Mouse (Mus musculus): ENCODE measurements at regions not wholly inside any gene's neighbourhood (a gene's known extent, or its start where the extent isn't known, plus 50 kb on each side); places are given as distances from the start of the nearest gene placed in this dataset.
A peak's percentile ranks its signal among the peaks of the same experiment; 100 is the strongest.

GRCm38 (mm10) chr3:37919450-37920156, 195.3 kb upstream of the Gm5148 start:
- no peak overlapping the region for H3K4me2 ChIP-seq
- no peaks in the 10 kb centered on the region for H3K9me3 ChIP-seq
- no peak for ATAC-seq (ENCODE audit: borderline replicate concordance, extremely low read depth, low FRiP score, low TSS enrichment)
- no peaks in the 10 kb centered on the region for H3K36me3 ChIP-seq
- H3K4me3 ChIP-seq: no peak overlapping the region
- H3K4me1 ChIP-seq: peaks cover 19% of the 10 kb centered on the region
- H3K27ac ChIP-seq: 0 out of 2 replicates have a peak overlapping the region, but pooled peaks have one; percentile 8
- WGBS: 60% methylated on average over 4 of the region's 4 CpGs
- no peak overlapping the region for H3K9ac ChIP-seq
- no peaks in the 10 kb centered on the region for H3K27me3 ChIP-seq

GRCm38 (mm10) chr3:37916786-37917479, 192.6 kb upstream of the Gm5148 start:
- ATAC-seq (ENCODE audit: borderline replicate concordance, extremely low read depth, low FRiP score, low TSS enrichment): no peak
- H3K27me3 ChIP-seq: no peaks in the 10 kb centered on the region
- H3K9me3 ChIP-seq: no peaks in the 10 kb centered on the region
- H3K4me3 ChIP-seq: no peak overlapping the region
- H3K9ac ChIP-seq: no peak overlapping the region
- peak overlapping the region; percentile 57; the same call in 1 of the 2 replicates for H3K27ac ChIP-seq
- WGBS: 20% methylated on average over 14 of the region's 14 CpGs
- no peaks in the 10 kb centered on the region for H3K36me3 ChIP-seq
- peaks cover 19% of the 10 kb centered on the region for H3K4me1 ChIP-seq
- no peak overlapping the region for H3K4me2 ChIP-seq

DNA sequence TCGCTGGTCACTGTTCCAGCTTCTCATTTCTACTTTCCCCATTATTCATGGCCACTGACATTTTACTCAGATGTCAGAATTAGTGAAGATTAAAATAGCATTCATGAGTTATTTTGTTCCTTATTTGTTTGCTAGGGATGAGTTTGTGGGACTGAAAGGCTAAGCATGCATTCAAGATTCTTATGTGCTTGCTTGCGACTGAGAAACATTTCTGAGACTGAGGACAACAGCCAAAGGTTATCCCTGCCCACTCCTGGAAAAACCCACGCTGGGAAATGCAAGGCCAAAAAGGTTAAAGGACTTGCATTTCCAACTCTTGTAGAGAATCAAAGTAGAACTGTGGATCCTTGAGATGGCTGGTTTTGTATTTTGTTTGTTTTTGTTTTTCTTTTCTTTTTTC, 192.0 kb upstream of the Gm5148 start:
- H3K4me2 ChIP-seq: no peak overlapping the region
- H3K9me3 ChIP-seq: no peaks in the 10 kb centered on the region
- H3K36me3 ChIP-seq: no peaks in the 10 kb centered on the region
- peaks cover 19% of the 10 kb centered on the region for H3K4me1 ChIP-seq
- no peaks in the 10 kb centered on the region for H3K27me3 ChIP-seq
- 49% methylated on average over 3 of the region's 3 CpGs for WGBS
- H3K9ac ChIP-seq: no peak overlapping the region
- H3K4me3 ChIP-seq: no peak overlapping the region
- no peak overlapping the region for H3K27ac ChIP-seq
- no peak for ATAC-seq (ENCODE audit: borderline replicate concordance, extremely low read depth, low FRiP score, low TSS enrichment)

DNA sequence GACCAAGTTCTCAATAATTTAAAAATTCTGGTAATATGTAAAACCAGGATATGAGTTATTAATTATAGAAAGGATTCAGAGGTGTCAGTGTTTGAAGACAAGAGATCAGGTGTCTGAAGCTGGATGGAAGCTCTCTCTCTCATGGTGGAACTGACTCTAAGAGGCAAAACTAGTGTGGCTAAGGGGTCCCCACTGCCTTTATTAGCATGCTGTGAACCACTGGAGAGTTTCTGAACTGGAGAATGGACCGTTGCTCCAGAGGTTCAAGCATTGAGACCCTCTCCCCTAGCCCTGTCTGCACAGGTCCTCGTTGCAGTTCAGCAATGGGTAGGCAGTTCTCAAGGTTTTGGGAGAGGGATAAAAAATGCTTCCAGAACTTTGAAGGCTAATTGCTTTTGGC, 191.4 kb upstream of the Gm5148 start:
- Histone ChIP-seq H3K4me2 (no peak overlapping the region), H3K4me3 (no peak overlapping the region), H3K9ac (no peak overlapping the region), H3K27ac (0 out of 2 replicates have a peak overlapping the region, but pooled peaks have one; percentile 12), H3K36me3 (no peaks in the 10 kb centered on the region), H3K9me3 (no peaks in the 10 kb centered on the region), H3K27me3 (no peaks in the 10 kb centered on the region), H3K4me1 (peaks cover 19% of the 10 kb centered on the region)
- no peak for ATAC-seq (ENCODE audit: borderline replicate concordance, extremely low read depth, low FRiP score, low TSS enrichment)
- WGBS: 38% methylated on average over 2 of the region's 2 CpGs

GRCm38 (mm10) chr3:37914136-37914535, 189.8 kb upstream of the Gm5148 start:
- Histone ChIP-seq H3K9me3 (no peaks in the 10 kb centered on the region), H3K27me3 (no peaks in the 10 kb centered on the region), H3K36me3 (no peaks in the 10 kb centered on the region), H3K4me3 (no peak overlapping the region), H3K9ac (no peak overlapping the region), H3K27ac (no peak overlapping the region), H3K4me1 (peaks cover 19% of the 10 kb centered on the region), H3K4me2 (no peak overlapping the region)
- 91% methylated on average over 2 of the region's 2 CpGs for WGBS
- ATAC-seq (ENCODE audit: borderline replicate concordance, extremely low read depth, low FRiP score, low TSS enrichment): no peak

DNA sequence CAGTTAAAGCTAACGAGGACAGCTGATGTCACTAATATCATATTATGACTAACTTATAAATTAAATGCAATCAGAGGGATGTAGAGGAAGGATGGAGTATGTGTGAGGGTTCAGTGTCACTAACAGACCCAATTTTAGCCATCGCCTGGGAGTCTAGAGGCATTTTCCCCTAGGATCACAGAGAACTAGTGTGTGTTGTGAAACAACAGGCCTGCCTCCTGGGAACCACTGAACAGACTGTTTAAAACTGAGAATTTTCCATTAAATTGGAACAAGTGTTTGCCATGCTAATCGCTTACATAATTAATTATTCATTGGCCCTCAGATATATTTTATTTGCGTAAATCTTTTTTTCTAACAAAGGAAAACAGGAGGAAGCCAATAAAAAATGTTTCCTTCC, 185.5 kb upstream of the Gm5148 start:
- H3K27me3 ChIP-seq: no peaks in the 10 kb centered on the region
- H3K9ac ChIP-seq: no peak overlapping the region
- no peaks in the 10 kb centered on the region for H3K9me3 ChIP-seq
- no peaks in the 10 kb centered on the region for H3K36me3 ChIP-seq
- H3K27ac ChIP-seq: no peak overlapping the region
- 91% methylated on average over 4 of the region's 4 CpGs for WGBS
- H3K4me1 ChIP-seq: peaks cover 27% of the 10 kb centered on the region
- no peak for ATAC-seq (ENCODE audit: borderline replicate concordance, extremely low read depth, low FRiP score, low TSS enrichment)
- no peak overlapping the region for H3K4me2 ChIP-seq
- no peak overlapping the region for H3K4me3 ChIP-seq

DNA sequence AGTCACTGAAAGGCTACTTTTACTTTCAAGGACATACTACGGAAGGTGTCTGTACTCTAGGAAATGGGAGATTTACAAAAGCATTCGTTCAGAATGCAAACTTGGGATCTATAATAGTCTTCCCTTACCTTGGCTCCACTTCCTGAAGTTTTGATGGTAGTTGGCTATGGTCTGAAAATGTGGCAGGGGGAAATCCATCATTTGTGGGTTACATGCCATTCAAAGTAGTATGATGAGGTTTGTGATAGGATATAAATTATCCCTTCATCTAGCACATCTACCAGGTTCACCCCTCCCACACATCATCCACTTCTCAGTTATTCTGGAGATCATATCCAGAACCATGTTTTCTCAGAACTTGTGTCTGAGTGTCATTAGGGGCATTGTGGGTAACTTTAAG, 184.7 kb upstream of the Gm5148 start:
- Histone ChIP-seq H3K27ac (no peak overlapping the region), H3K36me3 (no peaks in the 10 kb centered on the region), H3K4me2 (no peak overlapping the region), H3K27me3 (no peaks in the 10 kb centered on the region), H3K4me1 (peaks cover 27% of the 10 kb centered on the region), H3K4me3 (no peak overlapping the region), H3K9ac (no peak overlapping the region), H3K9me3 (no peaks in the 10 kb centered on the region)
- ATAC-seq (ENCODE audit: borderline replicate concordance, extremely low read depth, low FRiP score, low TSS enrichment): no peak
- 78% methylated on average over 2 of the region's 2 CpGs for WGBS

GRCm38 (mm10) chr3:37908456-37908855, 184.2 kb upstream of the Gm5148 start:
- Histone ChIP-seq H3K9me3 (no peaks in the 10 kb centered on the region), H3K9ac (no peak overlapping the region), H3K36me3 (no peaks in the 10 kb centered on the region), H3K4me3 (no peak overlapping the region), H3K27ac (peak overlapping the region; percentile 73), H3K4me1 (peaks cover 27% of the 10 kb centered on the region), H3K4me2 (no peak overlapping the region), H3K27me3 (no peaks in the 10 kb centered on the region)
- ATAC-seq (ENCODE audit: borderline replicate concordance, extremely low read depth, low FRiP score, low TSS enrichment): no peak
- 54% methylated on average over 6 of the region's 6 CpGs for WGBS

DNA sequence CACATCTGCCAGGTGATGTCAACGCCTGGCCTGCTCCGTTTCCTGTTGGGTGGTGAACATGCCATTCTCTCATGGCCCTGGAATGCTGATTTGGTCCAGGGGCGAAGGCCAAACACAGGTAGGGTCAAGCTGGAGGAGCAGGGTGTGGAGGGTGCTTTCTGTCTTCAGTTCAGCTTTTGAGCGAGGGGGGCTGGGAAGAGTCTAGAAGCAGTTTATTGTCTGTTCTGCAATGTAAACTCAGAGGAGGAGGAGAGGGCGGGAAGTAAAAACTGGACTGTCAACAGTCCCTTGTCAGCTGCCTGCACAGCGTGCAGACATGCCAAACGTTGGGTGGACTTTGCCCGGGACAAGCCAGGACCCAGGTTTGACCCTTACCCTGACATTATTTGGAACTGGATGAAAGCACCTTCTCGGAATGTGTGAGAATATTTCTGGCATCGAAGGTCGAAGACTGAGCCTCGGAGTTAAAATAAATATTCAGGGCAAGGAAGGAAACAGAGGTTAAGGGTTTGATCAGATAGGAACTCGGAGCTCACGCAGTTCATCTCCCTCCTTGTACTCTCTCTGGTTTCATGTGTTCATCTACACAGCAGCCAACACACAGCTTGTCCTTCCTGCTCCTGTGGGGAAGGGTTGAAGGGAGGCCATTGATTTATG, 183.3 kb upstream of the Gm5148 start:
- no peaks in the 10 kb centered on the region for H3K9me3 ChIP-seq
- H3K27ac ChIP-seq: peak overlapping the region; percentile 73
- peak; percentile 85 for ATAC-seq (ENCODE audit: borderline replicate concordance, extremely low read depth, low FRiP score, low TSS enrichment)
- H3K27me3 ChIP-seq: no peaks in the 10 kb centered on the region
- no peaks in the 10 kb centered on the region for H3K36me3 ChIP-seq
- peaks cover 27% of the 10 kb centered on the region for H3K4me1 ChIP-seq
- H3K4me2 ChIP-seq: peak overlapping the region; percentile 5; the same call in 1 of the 2 replicates
- no peak overlapping the region for H3K9ac ChIP-seq
- WGBS: 3% methylated on average over 14 of the region's 14 CpGs
- no peak overlapping the region for H3K4me3 ChIP-seq

GRCm38 (mm10) chr3:37906806-37907251, 182.5 kb upstream of the Gm5148 start:
- Histone ChIP-seq H3K27me3 (no peaks in the 10 kb centered on the region), H3K27ac (peak overlapping the region; percentile 73), H3K36me3 (no peaks in the 10 kb centered on the region), H3K4me3 (no peak overlapping the region), H3K4me1 (peaks cover 27% of the 10 kb centered on the region), H3K4me2 (peak overlapping the region; percentile 5; the same call in 1 of the 2 replicates), H3K9me3 (no peaks in the 10 kb centered on the region), H3K9ac (no peak overlapping the region)
- WGBS: 15% methylated on average over 5 of the region's 5 CpGs
- peak; percentile 48; the same call in 1 of the 2 replicates for ATAC-seq (ENCODE audit: borderline replicate concordance, extremely low read depth, low FRiP score, low TSS enrichment)

- Histone ChIP-seq H3K9me3 (no peaks in the 10 kb centered on the region), H3K27ac (no peak overlapping the region)
- 60% methylated on average over 3 of the region's 3 CpGs for WGBS
These were observed 179.9 kb upstream of the Gm5148 start for GRCm38 (mm10) chr3:37904188-37904587.

DNA sequence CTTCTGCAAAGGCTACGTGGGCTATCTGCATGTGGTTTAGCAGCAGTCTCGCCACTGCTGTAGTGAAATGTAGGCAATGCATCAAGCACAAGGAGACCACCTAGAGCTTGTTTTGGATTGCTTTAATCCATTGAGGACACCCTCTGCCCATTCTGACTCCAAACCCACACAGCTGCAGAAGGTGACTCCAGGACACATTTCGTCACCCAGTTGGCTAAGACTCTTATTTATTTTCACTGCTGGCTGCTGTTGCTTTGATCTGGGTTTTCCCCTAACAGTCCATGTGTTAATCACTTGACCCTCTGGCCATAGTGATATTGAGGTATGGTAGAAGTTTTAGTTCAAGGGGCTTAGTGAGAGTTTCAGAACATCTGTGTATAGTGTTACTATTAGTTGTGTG, 179.2 kb upstream of the Gm5148 start:
- H3K27ac ChIP-seq: no peak overlapping the region
- 81% methylated on average over 3 of the region's 3 CpGs for WGBS
- H3K27me3 ChIP-seq: no peaks in the 10 kb centered on the region
- no peak overlapping the region for H3K4me2 ChIP-seq
- no peaks in the 10 kb centered on the region for H3K9me3 ChIP-seq
- no peak overlapping the region for H3K9ac ChIP-seq
- ATAC-seq (ENCODE audit: borderline replicate concordance, extremely low read depth, low FRiP score, low TSS enrichment): no peak
- peaks cover 32% of the 10 kb centered on the region for H3K4me1 ChIP-seq
- no peaks in the 10 kb centered on the region for H3K36me3 ChIP-seq
- no peak overlapping the region for H3K4me3 ChIP-seq

More at GRCm38 (mm10) chr3:37904188-37904587, 179.9 kb upstream of the Gm5148 start:
- H3K4me2 ChIP-seq: no peak overlapping the region
- H3K4me1 ChIP-seq: peaks cover 27% of the 10 kb centered on the region
- no peak for ATAC-seq (ENCODE audit: borderline replicate concordance, extremely low read depth, low FRiP score, low TSS enrichment)
- H3K9ac ChIP-seq: no peak overlapping the region
- no peaks in the 10 kb centered on the region for H3K36me3 ChIP-seq
- H3K27me3 ChIP-seq: no peaks in the 10 kb centered on the region
- no peak overlapping the region for H3K4me3 ChIP-seq

All from lung, embryonic 15.5 days (tissue).